Mouse (Mus musculus) macrophage (primary cell): Measurements from ENCODE around the gene Erbb3. TPM values are rescaled to one million over a fixed set of nuclear protein-coding genes. Genes with fewer than 3 reads are reported as not detected.

ENCODE experiments used
- H3K27ac ChIP-seq: fragments of 350-480 bp; formaldehyde crosslinking; 2 replicates; pipeline ENCODE4 v1.9.0; 2021
- H3K36me3 ChIP-seq: fragments of 350-480 bp; formaldehyde crosslinking; 2 replicates; pipeline ENCODE4 v1.9.0; 2021; ENCODE audit errors: inconsistent target
- H3K4me3 ChIP-seq: fragments of 350-480 bp; formaldehyde crosslinking; 2 replicates; pipeline ENCODE4 v1.9.0; 2021; ENCODE audit errors: inconsistent target
- H3K79me2 ChIP-seq: fragments of 350-480 bp; formaldehyde crosslinking; 2 replicates; pipeline ENCODE4 v1.9.0; 2021; ENCODE audit errors: inconsistent target
- WGBS: methylation state at CpG from one replicate; pipeline ENCODE4 v1.1.7; 2026; ENCODE audit warnings: inconsistent platforms; ENCODE audit not compliant: missing documents; 5-methylcytosine and 5-hydroxymethylcytosine counted together
- polyA plus RNA-seq: library from polyadenylated mRNA; stranded (reverse); fragments of 250-400 nt; gene quantifications from 3 replicates; pipeline ENCODE4 v1.2.4, GENCODE M21; 2018; ENCODE audit warnings: inconsistent platforms

The Erbb3 gene
- polyA plus RNA-seq, 1 experiment from 2014 or later, result 1.2 TPM

- no peak overlapping the region for H3K4me3 ChIP-seq
- H3K27ac ChIP-seq, result no peak overlapping the region
- no CpG with 5 or more reads among the region's 1 CpGs for WGBS
- no peaks in the 10 kb centered on the region; the same call in 1 of the 2 replicates for H3K79me2 ChIP-seq
- H3K36me3 ChIP-seq, result peaks cover 9% of the 10 kb centered on the region; the same call in 1 of the 2 replicates
Observed at GRCm38 (mm10) chr10:128538340-128538870, 51.0 kb downstream of the Erbb3 start.

GRCm38 (mm10) chr10:128536266-128536940, 53.0 kb downstream of the Erbb3 start:
- no peaks in the 10 kb centered on the region for H3K79me2 ChIP-seq
- no peaks in the 10 kb centered on the region for H3K36me3 ChIP-seq
- WGBS, result 13% methylated on average over 18 of the region's 18 CpGs
- peak overlapping the region; percentile 85 for H3K27ac ChIP-seq
- H3K4me3 ChIP-seq, result peak overlapping the region; percentile 12

GRCm38 (mm10) chr10:128535624-128536265, 53.7 kb downstream of the Erbb3 start:
- peak overlapping the region; percentile 12; the same call in 1 of the 2 replicates for H3K4me3 ChIP-seq
- WGBS, result 24% methylated on average over 4 of the region's 4 CpGs
- H3K79me2 ChIP-seq, result no peaks in the 10 kb centered on the region
- peak overlapping the region; percentile 85 for H3K27ac ChIP-seq
- H3K36me3 ChIP-seq, result no peaks in the 10 kb centered on the region

- Histone ChIP-seq H3K27ac (peak overlapping the region; percentile 85), H3K4me3 (no peak overlapping the region), H3K36me3 (no peaks in the 10 kb centered on the region), H3K79me2 (no peaks in the 10 kb centered on the region)
- WGBS, result 83% methylated on average over 2 of the region's 2 CpGs
Observed at GRCm38 (mm10) chr10:128535206-128535605, 54.2 kb downstream of the Erbb3 start.

- H3K4me3 ChIP-seq, result peak overlapping the region; percentile 37
- peak overlapping the region; percentile 84 for H3K27ac ChIP-seq
- H3K79me2 ChIP-seq, result peaks cover 38% of the 10 kb centered on the region
- peaks cover 8% of the 10 kb centered on the region; the same call in 1 of the 2 replicates for H3K36me3 ChIP-seq
- 12% methylated on average over 23 of the region's 28 CpGs for WGBS
Observed at GRCm38 (mm10) chr10:128526366-128527356, 62.8 kb downstream of the Erbb3 start.

- Histone ChIP-seq H3K27ac (peak within 1 kb of the TSS; percentile 84), H3K4me3 (peak within 1 kb of the TSS; percentile 95), H3K36me3 (peaks cover 16% of the 10 kb centered on the region; the same call in 1 of the 2 replicates), H3K79me2 (peaks cover 44% of the 10 kb centered on the region)
- WGBS, result 1% methylated on average over 37 of the region's 37 CpGs
Observed at GRCm38 (mm10) chr10:128525671-128526308, 63.7 kb downstream of the Erbb3 start, which contains the start of gene Esyt1. Gene Esyt1 (minus strand): TSS chr10:128525871.

- H3K4me3 ChIP-seq, result peak overlapping the region; percentile 95
- H3K27ac ChIP-seq, result peak overlapping the region; percentile 76
- WGBS, result under 1% methylated on average over 58 of the region's 58 CpGs
- H3K36me3 ChIP-seq, result peaks cover 24% of the 10 kb centered on the region; the same call in 1 of the 2 replicates
- peaks cover 49% of the 10 kb centered on the region for H3K79me2 ChIP-seq
Observed at GRCm38 (mm10) chr10:128524732-128525662, 64.5 kb downstream of the Erbb3 start.

- H3K36me3 ChIP-seq, result peaks cover 31% of the 10 kb centered on the region; the same call in 1 of the 2 replicates
- WGBS, result 34% methylated on average over 11 of the region's 11 CpGs
Observed at GRCm38 (mm10) chr10:128524111-128524731, 65.2 kb downstream of the Erbb3 start.

GRCm38 (mm10) chr10:128522351-128522750, 67.1 kb downstream of the Erbb3 start:
- H3K27ac ChIP-seq, result no peak overlapping the region
- peaks cover 50% of the 10 kb centered on the region for H3K36me3 ChIP-seq
- H3K4me3 ChIP-seq, result no peak overlapping the region
- 92% methylated on average over 6 of the region's 6 CpGs for WGBS
- H3K79me2 ChIP-seq, result peaks cover 49% of the 10 kb centered on the region

More at GRCm38 (mm10) chr10:128524111-128524731, 65.2 kb downstream of the Erbb3 start:
- Histone ChIP-seq H3K27ac (peak overlapping the region; percentile 76), H3K4me3 (peak overlapping the region; percentile 95), H3K79me2 (peaks cover 49% of the 10 kb centered on the region)

GRCm38 (mm10) chr10:128520591-128520990, 68.9 kb downstream of the Erbb3 start:
- H3K27ac ChIP-seq, result no peak overlapping the region
- H3K79me2 ChIP-seq, result peaks cover 49% of the 10 kb centered on the region
- peaks cover 66% of the 10 kb centered on the region for H3K36me3 ChIP-seq
- no peak overlapping the region for H3K4me3 ChIP-seq
- 96% methylated on average over 16 of the region's 16 CpGs for WGBS

- Histone ChIP-seq H3K27ac (no peak overlapping the region), H3K79me2 (peaks cover 32% of the 10 kb centered on the region), H3K4me3 (no peak overlapping the region), H3K36me3 (peaks cover 80% of the 10 kb centered on the region)
- WGBS, result 92% methylated on average over 7 of the region's 7 CpGs
Observed at GRCm38 (mm10) chr10:128518833-128519232, 70.6 kb downstream of the Erbb3 start.
